27 mouse cellular contexts compared by ENCODE assay signal in genomic region chr10:117575404-117576153, GRCm38 (mm10). TPM values are rescaled to one million over a fixed set of nuclear protein-coding genes. Genes with fewer than 3 reads are reported as not detected.
DNase-seq lines count a peak whose midpoint lies in the region; ATAC-seq and TF ChIP-seq lines count a peak whose summit lies in the region.
"Had no signal": no experiment of that assay in that cellular context is flagged by ENCODE, and none has a peak within 500 bp of the region (broad histone marks: within the 10 kb centered on the region; RNA-seq: fewer than 3 reads in every experiment).

No protein-coding gene starts in this region.

- DNase-seq in midbrain, embryonic 10.5 days (ENCODE audit: low spot score): peak; percentile 18
- no peak for DNase-seq in midbrain, embryonic 14.5 days
- no peak for DNase-seq in cerebellum, adult 18-20 months
- DNase-seq in hindbrain, postnatal 0 days (ENCODE audit: low spot score): no peak
- DNase-seq in lung, postnatal 4 days: no peak
- DNase-seq: adrenal gland, postnatal 10 days; cerebellum, adult 11 months; cerebellum, adult 9-11 months; heart, adult 2 months; heart, postnatal 4 days; kidney, adult 9 months; kidney, postnatal 14 days; right cerebral cortex, postnatal 4 days; thymus, adult 2 months; thymus, postnatal 36 days had no signal

- WGBS in midbrain, embryonic 10.5 days: 61% methylated on average over 14 of the region's 14 CpGs
- WGBS in midbrain, embryonic 14.5 days: 48% methylated on average over 14 of the region's 14 CpGs
- 50% methylated on average over 14 of the region's 14 CpGs for whole genome bisulfite sequencing in intestine, embryonic 15.5 days
- 18% methylated on average over 14 of the region's 14 CpGs for WGBS in small intestine, adult 2 months
- 53% methylated on average over 14 of the region's 14 CpGs for WGBS in hindbrain, postnatal 0 days

- peaks cover 35% of the 10 kb centered on the region for H3K4me1 ChIP-seq in midbrain, embryonic 10.5 days
- H3K4me1 ChIP-seq in midbrain, embryonic 14.5 days (ENCODE audit: control insufficient read depth, insufficient read depth, low read length): peaks cover 9% of the 10 kb centered on the region; the same call in 1 of the 2 replicates
- no peaks in the 10 kb centered on the region for H3K4me1 ChIP-seq in intestine, embryonic 15.5 days (replicated peaks)
- H3K4me1 ChIP-seq in small intestine, adult 2 months (ENCODE audit: control insufficient read depth, insufficient read depth, insufficient read length, low read length): peaks cover 3% of the 10 kb centered on the region; the same call in 1 of the 2 replicates
- H3K4me1 ChIP-seq in hindbrain, postnatal 0 days (ENCODE audit: insufficient read depth, low read length): no peaks in the 10 kb centered on the region

- no peak overlapping the region for H3K4me2 ChIP-seq in midbrain, embryonic 14.5 days (ENCODE audit: low read length)
- H3K4me2 ChIP-seq in intestine, embryonic 15.5 days (replicated peaks): peak overlapping the region; percentile 41
- H3K4me2 ChIP-seq in hindbrain, postnatal 0 days (ENCODE audit: low read depth, low read length): no peak overlapping the region
- H3K4me2 ChIP-seq: heart, embryonic 12.5 days; hindbrain, embryonic 13.5 days; limb, embryonic 13.5 days; liver, embryonic 11.5 days; lung, embryonic 15.5 days had no signal

- no peak for TF ChIP-seq POLR2A in small intestine, adult 2 months (IDR thresholded peaks at IDR 0.05; ENCODE audit: low read depth, low read length)

- H3K27me3 ChIP-seq in midbrain, embryonic 10.5 days (ENCODE audit: low read depth, poor library complexity, severe bottlenecking): peaks cover 26% of the 10 kb centered on the region
- peaks cover 12% of the 10 kb centered on the region for H3K27me3 ChIP-seq in midbrain, embryonic 14.5 days (ENCODE audit: control insufficient read depth, insufficient read depth, low read length)
- no peaks in the 10 kb centered on the region for H3K27me3 ChIP-seq in intestine, embryonic 15.5 days (replicated peaks)
- no peaks in the 10 kb centered on the region; the same call in 1 of the 2 replicates for H3K27me3 ChIP-seq in small intestine, adult 2 months (ENCODE audit: control insufficient read depth, insufficient read depth, low read length)
- H3K27me3 ChIP-seq in hindbrain, postnatal 0 days (ENCODE audit: insufficient read depth, low read length): no peaks in the 10 kb centered on the region

- no peaks in the 10 kb centered on the region for H3K9me3 ChIP-seq in midbrain, embryonic 10.5 days (replicated peaks)
- H3K9me3 ChIP-seq in midbrain, embryonic 14.5 days (ENCODE audit: control insufficient read depth, low read length): no peaks in the 10 kb centered on the region
- H3K9me3 ChIP-seq in intestine, embryonic 15.5 days: no peaks in the 10 kb centered on the region
- no peaks in the 10 kb centered on the region for H3K9me3 ChIP-seq in hindbrain, postnatal 0 days (ENCODE audit: low read length)
- H3K9me3 ChIP-seq: heart, embryonic 12.5 days; hindbrain, embryonic 13.5 days; limb, embryonic 13.5 days; lung, embryonic 15.5 days had no signal

- H3K36me3 ChIP-seq in midbrain, embryonic 10.5 days: no peaks in the 10 kb centered on the region
- no peaks in the 10 kb centered on the region for H3K36me3 ChIP-seq in midbrain, embryonic 14.5 days (ENCODE audit: control insufficient read depth, insufficient read depth, low read length)
- no peaks in the 10 kb centered on the region for H3K36me3 ChIP-seq in intestine, embryonic 15.5 days
- H3K36me3 ChIP-seq in small intestine, adult 2 months (ENCODE audit: control insufficient read depth, insufficient read depth, low read length): no peaks in the 10 kb centered on the region
- H3K36me3 ChIP-seq in hindbrain, postnatal 0 days (ENCODE audit: insufficient read depth, low read length): no peaks in the 10 kb centered on the region
- H3K36me3 ChIP-seq: heart, embryonic 12.5 days; hindbrain, embryonic 13.5 days; limb, embryonic 13.5 days; lung, embryonic 15.5 days had no signal

- H3K27ac ChIP-seq in midbrain, embryonic 10.5 days (replicated peaks): peak overlapping the region; percentile 18; the same call in 1 of the 2 replicates
- H3K27ac ChIP-seq in midbrain, embryonic 14.5 days (replicated peaks; ENCODE audit: low read depth, low read length): no peak overlapping the region
- H3K27ac ChIP-seq in intestine, embryonic 15.5 days: peak overlapping the region; percentile 67
- peak overlapping the region; percentile 65 for H3K27ac ChIP-seq in small intestine, adult 2 months (ENCODE audit: insufficient read depth, low read depth, low read length)
- no peak overlapping the region for H3K27ac ChIP-seq in hindbrain, postnatal 0 days
- H3K27ac ChIP-seq: heart, adult 2 months; hindbrain, embryonic 13.5 days; layer of hippocampus, adult 2 months; left cerebral cortex, adult 2 months; limb, embryonic 13.5 days; lung, embryonic 15.5 days had no signal

- no peak for TF ChIP-seq CTCF in small intestine, adult 2 months (IDR thresholded peaks at IDR 0.05; ENCODE audit: extremely low read depth, insufficient read length, insufficient replicate concordance, low read depth, low read length)
- TF ChIP-seq CTCF in hindbrain, postnatal 0 days (IDR thresholded peaks at IDR 0.05; ENCODE audit: low read depth): no peak

- no peak overlapping the region for H3K4me3 ChIP-seq in midbrain, embryonic 10.5 days
- no peak overlapping the region for H3K4me3 ChIP-seq in midbrain, embryonic 14.5 days (replicated peaks; ENCODE audit: low read depth, low read length)
- H3K4me3 ChIP-seq in intestine, embryonic 15.5 days (replicated peaks): no peak overlapping the region
- no peak overlapping the region for H3K4me3 ChIP-seq in small intestine, adult 2 months (ENCODE audit: low read depth, low read length)
- H3K4me3 ChIP-seq in hindbrain, postnatal 0 days (ENCODE audit: low read length): no peak overlapping the region
- H3K4me3 ChIP-seq: erythroblast, embryonic 14.5 days; heart, adult 2 months; heart, embryonic 12.5 days; hindbrain, embryonic 13.5 days; layer of hippocampus, adult 2 months; left cerebral cortex, adult 2 months; limb, embryonic 13.5 days; lung, embryonic 15.5 days had no signal

- ATAC-seq in midbrain, embryonic 14.5 days (ENCODE audit: low FRiP score, low TSS enrichment): no peak
- ATAC-seq in intestine, embryonic 15.5 days: peak; percentile 84
- ATAC-seq in hindbrain, postnatal 0 days: no peak
- ATAC-seq: forebrain, embryonic 16.5 days; midbrain, embryonic 16.5 days had no signal

- no peak overlapping the region for H3K9ac ChIP-seq in midbrain, embryonic 14.5 days (replicated peaks; ENCODE audit: low read length)
- no peak overlapping the region for H3K9ac ChIP-seq in intestine, embryonic 15.5 days
- H3K9ac ChIP-seq in hindbrain, postnatal 0 days (replicated peaks; ENCODE audit: low read length): no peak overlapping the region
- H3K9ac ChIP-seq: heart, embryonic 12.5 days; hindbrain, embryonic 13.5 days; limb, embryonic 13.5 days; lung, embryonic 15.5 days had no signal

RNA-seq across cellular contexts. Expression of gene Cpm, which starts 53.7 kb away (rescaled TPM):
- polyA plus RNA-seq in midbrain, embryonic 10.5 days (2016; fragmentation: Nextera tagmentation; extraction: Ambion mirVana): 5.4 and 6.2 TPM in 2 replicates
- 3.9 and 5.4 TPM in 2 replicates for polyA plus RNA-seq in midbrain, embryonic 14.5 days (2014; fragmentation: Nextera tagmentation; extraction: Ambion mirVana)
- 44.4 and 50.7 TPM in 2 replicates for polyA plus RNA-seq in intestine, embryonic 15.5 days (2015; fragmentation: Nextera tagmentation; extraction: Ambion mirVana)
- 3.1 and 13.8 TPM in 2 replicates for polyA plus RNA-seq in small intestine, adult 2 months (2012; rRNA removed)
- 0.75 and 2.4 TPM in 2 replicates for total RNA-seq in hindbrain, postnatal 0 days (2014; rRNA removed)
- 2.3 and 3.1 TPM in 2 replicates for polyA plus RNA-seq in hindbrain, postnatal 0 days (2015; fragmentation: Nextera tagmentation; extraction: Ambion mirVana)
- polyA plus RNA-seq: erythroblast, embryonic 14.5 days had no signal

Comparison
In these comparisons a context has a peak if more than half of its experiments do, and no peak if none do; other contexts are left out.
1. H3K27ac ChIP-seq: peak in midbrain, embryonic 10.5 days (single experiment), intestine, embryonic 15.5 days (single experiment) and small intestine, adult 2 months (single experiment); none in midbrain, embryonic 14.5 days (single experiment) and hindbrain, postnatal 0 days (single experiment).